Mouse (Mus musculus): ENCODE results near the gene Pacsin2. TPM values are rescaled to one million over a fixed set of nuclear protein-coding genes. Genes with fewer than 3 reads are reported as not detected.

The Pacsin2 gene
- polyA plus RNA-seq, 1 experiment from 2014 or later = 17.7 TPM

DNA sequence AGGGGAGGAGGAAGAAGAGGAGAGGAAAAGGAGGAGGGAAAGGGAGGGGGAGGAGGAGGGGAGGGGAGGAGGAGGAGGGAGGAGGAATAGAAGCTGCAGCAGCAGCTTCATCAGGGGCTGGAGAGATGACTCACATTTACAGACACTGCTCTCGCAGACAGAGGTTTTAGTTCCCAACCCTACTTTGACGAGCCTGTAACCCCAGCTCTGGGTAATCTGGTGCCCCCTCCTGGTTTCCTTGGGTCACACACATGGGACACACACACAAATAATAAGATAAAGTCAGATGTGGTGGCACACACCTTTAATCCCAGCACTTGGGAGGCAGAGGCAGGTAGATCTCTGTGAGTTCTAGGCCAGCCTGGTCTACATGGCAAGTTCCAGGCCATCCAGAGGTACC lies 19.1 kb upstream of the Pacsin2 start:
- DNase-seq (peak; percentile 34), ATAC-seq (ENCODE audit: low FRiP score, low TSS enrichment) (no peak)
- Histone ChIP-seq H3K9me3 (ENCODE audit: control insufficient read depth, low read length) (no peaks in the 10 kb centered on the region), H3K9ac (replicated peaks; ENCODE audit: low read length) (no peak overlapping the region), H3K4me1 (ENCODE audit: control insufficient read depth, insufficient read depth, low read length) (no peaks in the 10 kb centered on the region), H3K27ac (replicated peaks; ENCODE audit: low read depth, low read length) (no peak overlapping the region), H3K4me2 (ENCODE audit: low read length) (no peak overlapping the region), H3K36me3 (ENCODE audit: control insufficient read depth, insufficient read depth, low read length) (peaks cover 48% of the 10 kb centered on the region), H3K27me3 (ENCODE audit: control insufficient read depth, insufficient read depth, low read length) (no peaks in the 10 kb centered on the region), H3K4me3 (replicated peaks; ENCODE audit: low read depth, low read length) (no peak overlapping the region)
- WGBS = 42% methylated on average over 2 of the region's 2 CpGs

DNA sequence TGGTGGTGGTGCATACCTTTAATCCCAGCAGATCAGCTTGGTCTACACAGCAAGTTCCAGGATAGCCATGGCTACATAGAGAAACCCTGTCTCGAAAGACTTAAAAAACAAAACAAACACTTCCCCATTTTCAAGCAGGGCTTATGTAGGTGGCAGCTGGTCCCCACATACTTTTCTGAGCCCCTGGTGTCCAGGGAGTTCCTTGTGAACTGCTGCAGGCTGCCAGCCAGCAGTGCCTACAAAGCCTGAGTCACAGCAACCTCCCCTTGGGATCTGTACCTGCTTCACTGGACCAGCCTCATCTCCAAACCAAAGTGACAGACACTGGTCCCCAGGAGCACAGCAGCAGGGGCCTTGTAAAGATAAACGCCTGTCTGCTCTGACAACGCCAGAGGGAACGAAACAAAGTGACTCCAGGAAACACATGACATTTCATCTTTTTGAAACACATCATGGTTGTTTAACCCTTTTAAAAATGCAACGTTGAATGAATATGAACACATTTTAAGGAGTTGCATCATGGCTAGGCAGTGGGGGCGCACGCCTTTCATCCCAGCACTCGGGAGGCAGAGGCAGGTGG lies 18.3 kb upstream of the Pacsin2 start:
- ATAC-seq (ENCODE audit: low FRiP score, low TSS enrichment) (no peak), DNase-seq (peak; percentile 18)
- H3K27me3 ChIP-seq (ENCODE audit: control insufficient read depth, insufficient read depth, low read length) = no peaks in the 10 kb centered on the region
- no peak overlapping the region for H3K9ac ChIP-seq (replicated peaks; ENCODE audit: low read length)
- H3K9me3 ChIP-seq (ENCODE audit: control insufficient read depth, low read length) = no peaks in the 10 kb centered on the region
- 72% methylated on average over 8 of the region's 8 CpGs for WGBS
- H3K4me3 ChIP-seq (replicated peaks; ENCODE audit: low read depth, low read length) = no peak overlapping the region
- H3K36me3 ChIP-seq (ENCODE audit: control insufficient read depth, insufficient read depth, low read length) = peaks cover 41% of the 10 kb centered on the region
- H3K4me1 ChIP-seq (ENCODE audit: control insufficient read depth, insufficient read depth, low read length) = no peaks in the 10 kb centered on the region
- no peak overlapping the region for H3K27ac ChIP-seq (replicated peaks; ENCODE audit: low read depth, low read length)
- no peak overlapping the region for H3K4me2 ChIP-seq (ENCODE audit: low read length)

- no peak overlapping the region for H3K4me3 ChIP-seq (replicated peaks; ENCODE audit: low read depth, low read length)
- no peaks in the 10 kb centered on the region for H3K4me1 ChIP-seq (ENCODE audit: control insufficient read depth, insufficient read depth, low read length)
- no peaks in the 10 kb centered on the region for H3K27me3 ChIP-seq (ENCODE audit: control insufficient read depth, insufficient read depth, low read length)
- peaks cover 27% of the 10 kb centered on the region for H3K36me3 ChIP-seq (ENCODE audit: control insufficient read depth, insufficient read depth, low read length)
- no peaks in the 10 kb centered on the region for H3K9me3 ChIP-seq (ENCODE audit: control insufficient read depth, low read length)
- no peak overlapping the region for H3K27ac ChIP-seq (replicated peaks; ENCODE audit: low read depth, low read length)
- 74% methylated on average over 10 of the region's 10 CpGs for WGBS
- ATAC-seq (ENCODE audit: low FRiP score, low TSS enrichment) (no peak), DNase-seq (no peak)
- no peak overlapping the region for H3K4me2 ChIP-seq (ENCODE audit: low read length)
- no peak overlapping the region for H3K9ac ChIP-seq (replicated peaks; ENCODE audit: low read length)
Measured at GRCm38 (mm10) chr15:83481236-83481780, 16.9 kb upstream of the Pacsin2 start.

DNA sequence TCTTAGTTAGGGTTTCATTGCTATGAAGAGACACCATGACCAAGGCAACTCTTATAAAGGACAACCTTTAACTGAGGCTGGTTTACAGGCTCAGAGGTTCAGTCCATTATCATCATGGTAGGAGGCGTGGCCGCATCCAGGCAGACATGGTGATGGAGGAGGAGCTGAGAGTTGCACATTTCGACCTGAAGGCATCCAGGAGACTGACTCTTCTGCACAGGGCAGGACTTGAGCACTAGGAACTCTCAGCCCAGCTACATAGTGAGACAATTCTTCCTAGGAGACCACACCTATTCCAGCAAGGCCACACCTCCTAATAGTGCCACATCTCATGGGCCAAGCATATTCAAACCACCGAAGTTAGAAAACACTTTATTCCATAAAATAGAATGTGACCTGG lies 15.4 kb upstream of the Pacsin2 start:
- peaks cover 13% of the 10 kb centered on the region for H3K36me3 ChIP-seq (ENCODE audit: control insufficient read depth, insufficient read depth, low read length)
- no peaks in the 10 kb centered on the region for H3K9me3 ChIP-seq (ENCODE audit: control insufficient read depth, low read length)

GRCm38 (mm10) chr15:83478096-83478495 lies 13.7 kb upstream of the Pacsin2 start:
- H3K4me3 ChIP-seq (replicated peaks; ENCODE audit: low read depth, low read length) = no peak overlapping the region
- DNase-seq = no peak
- no peak overlapping the region for H3K27ac ChIP-seq (replicated peaks; ENCODE audit: low read depth, low read length)
- H3K9ac ChIP-seq (replicated peaks; ENCODE audit: low read length) = no peak overlapping the region
- H3K9me3 ChIP-seq (ENCODE audit: control insufficient read depth, low read length) = no peaks in the 10 kb centered on the region
- no peaks in the 10 kb centered on the region for H3K4me1 ChIP-seq (ENCODE audit: control insufficient read depth, insufficient read depth, low read length)
- H3K36me3 ChIP-seq (ENCODE audit: control insufficient read depth, insufficient read depth, low read length) = 0 out of 2 replicates have a peak, but pooled peaks cover 3% of the 10 kb centered on the region
- no peak for ATAC-seq (ENCODE audit: low FRiP score, low TSS enrichment)
- H3K4me2 ChIP-seq (ENCODE audit: low read length) = no peak overlapping the region
- 72% methylated on average over 3 of the region's 3 CpGs for WGBS
- H3K27me3 ChIP-seq (ENCODE audit: control insufficient read depth, insufficient read depth, low read length) = no peaks in the 10 kb centered on the region

More for the DNA sequence above, 15.4 kb upstream of the Pacsin2 start:
- Histone ChIP-seq H3K4me1 (ENCODE audit: control insufficient read depth, insufficient read depth, low read length) (no peaks in the 10 kb centered on the region), H3K9ac (replicated peaks; ENCODE audit: low read length) (no peak overlapping the region), H3K27me3 (ENCODE audit: control insufficient read depth, insufficient read depth, low read length) (no peaks in the 10 kb centered on the region), H3K27ac (replicated peaks; ENCODE audit: low read depth, low read length) (no peak overlapping the region), H3K4me3 (replicated peaks; ENCODE audit: low read depth, low read length) (no peak overlapping the region), H3K4me2 (ENCODE audit: low read length) (no peak overlapping the region)
- WGBS = 88% methylated on average over 4 of the region's 4 CpGs
- DNase-seq (no peak), ATAC-seq (ENCODE audit: low FRiP score, low TSS enrichment) (no peak)

DNA sequence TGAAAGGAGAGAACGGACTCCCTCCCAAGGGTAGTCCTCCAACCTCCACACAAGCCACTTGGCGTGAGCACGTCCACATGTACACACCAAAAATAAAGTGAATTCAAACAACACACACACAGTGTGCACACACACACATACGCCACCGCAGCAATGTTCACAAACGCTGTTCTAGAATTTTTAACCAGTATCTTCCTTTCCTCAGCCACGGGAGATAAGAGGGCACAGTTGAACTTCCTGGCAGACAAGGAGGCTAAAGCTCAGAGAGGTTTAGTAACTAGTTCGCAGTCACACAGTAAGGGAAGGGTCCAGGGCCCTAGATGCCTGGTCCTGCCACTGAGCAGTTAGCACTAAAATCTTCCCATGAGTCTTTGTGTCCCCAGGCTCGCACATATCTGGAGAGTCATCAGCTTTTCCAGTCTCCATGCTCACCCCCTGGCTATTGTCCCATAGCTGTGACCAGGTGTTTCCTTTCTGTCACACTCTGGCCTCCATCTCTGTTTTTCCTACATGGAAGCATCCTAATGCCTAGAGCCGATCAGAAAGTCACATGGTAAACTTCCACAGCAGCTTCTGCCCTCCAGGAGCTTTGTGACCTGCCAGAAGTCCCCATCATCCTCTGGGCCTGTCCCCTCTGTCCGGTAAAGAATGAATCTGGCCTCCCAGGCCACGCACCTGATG lies 12.3 kb upstream of the Pacsin2 start:
- H3K27me3 ChIP-seq (ENCODE audit: control insufficient read depth, insufficient read depth, low read length) = no peaks in the 10 kb centered on the region
- no peaks in the 10 kb centered on the region for H3K4me1 ChIP-seq (ENCODE audit: control insufficient read depth, insufficient read depth, low read length)
- no peak overlapping the region for H3K27ac ChIP-seq (replicated peaks; ENCODE audit: low read depth, low read length)
- DNase-seq (no peak), ATAC-seq (ENCODE audit: low FRiP score, low TSS enrichment) (no peak)
- H3K36me3 ChIP-seq (ENCODE audit: control insufficient read depth, insufficient read depth, low read length) = no peaks in the 10 kb centered on the region
- H3K9ac ChIP-seq (replicated peaks; ENCODE audit: low read length) = no peak overlapping the region
- no peak overlapping the region for H3K4me2 ChIP-seq (ENCODE audit: low read length)
- no peaks in the 10 kb centered on the region for H3K9me3 ChIP-seq (ENCODE audit: control insufficient read depth, low read length)
- 88% methylated on average over 12 of the region's 12 CpGs for WGBS
- no peak overlapping the region for H3K4me3 ChIP-seq (replicated peaks; ENCODE audit: low read depth, low read length)

- Histone ChIP-seq H3K9ac (replicated peaks; ENCODE audit: low read length) (no peak overlapping the region), H3K4me2 (ENCODE audit: low read length) (no peak overlapping the region), H3K9me3 (ENCODE audit: control insufficient read depth, low read length) (no peaks in the 10 kb centered on the region), H3K27ac (replicated peaks; ENCODE audit: low read depth, low read length) (no peak overlapping the region), H3K36me3 (ENCODE audit: control insufficient read depth, insufficient read depth, low read length) (no peaks in the 10 kb centered on the region), H3K4me3 (replicated peaks; ENCODE audit: low read depth, low read length) (no peak overlapping the region), H3K27me3 (ENCODE audit: control insufficient read depth, insufficient read depth, low read length) (no peaks in the 10 kb centered on the region), H3K4me1 (ENCODE audit: control insufficient read depth, insufficient read depth, low read length) (no peaks in the 10 kb centered on the region)
- 39% methylated on average over 5 of the region's 5 CpGs for WGBS
- ATAC-seq (ENCODE audit: low FRiP score, low TSS enrichment) (no peak), DNase-seq (no peak)
Measured at GRCm38 (mm10) chr15:83474466-83474836, 10.0 kb upstream of the Pacsin2 start.

DNA sequence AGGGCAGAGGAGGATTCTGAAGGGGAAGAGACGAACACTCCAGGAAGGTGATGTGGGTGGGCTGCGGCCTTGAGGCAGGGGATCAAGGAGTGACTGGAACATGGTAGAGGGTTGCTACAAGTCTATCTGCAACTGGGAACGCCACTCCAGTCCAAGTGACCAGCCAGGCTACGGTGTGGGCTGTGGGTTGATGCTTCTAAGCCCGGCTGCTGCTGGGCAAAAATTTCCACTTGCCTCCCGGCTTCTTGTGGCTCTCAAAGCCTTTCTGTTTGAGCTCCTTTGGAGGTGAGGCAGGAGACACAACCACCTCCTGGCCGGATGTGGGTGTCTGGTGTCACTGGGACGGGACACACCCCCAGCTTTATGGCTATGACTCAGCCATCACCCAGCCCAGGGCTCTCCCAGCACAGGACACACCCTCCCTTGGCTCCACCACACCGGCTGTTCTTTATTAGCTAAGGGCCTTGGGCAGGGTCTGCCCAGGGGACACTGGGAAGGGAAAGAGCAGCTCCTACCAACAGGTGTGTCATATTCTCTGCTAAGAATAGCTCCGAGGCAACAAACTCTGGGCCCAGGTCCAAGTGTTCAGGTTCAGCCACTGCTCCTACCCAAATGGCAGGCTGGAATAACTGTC lies 9.5 kb upstream of the Pacsin2 start:
- H3K27ac ChIP-seq (replicated peaks; ENCODE audit: low read depth, low read length) = no peak overlapping the region
- H3K9me3 ChIP-seq (ENCODE audit: control insufficient read depth, low read length) = no peaks in the 10 kb centered on the region
- no peak overlapping the region for H3K9ac ChIP-seq (replicated peaks; ENCODE audit: low read length)
- no peak for ATAC-seq (ENCODE audit: low FRiP score, low TSS enrichment)
- H3K36me3 ChIP-seq (ENCODE audit: control insufficient read depth, insufficient read depth, low read length) = no peaks in the 10 kb centered on the region
- no peak overlapping the region for H3K4me3 ChIP-seq (replicated peaks; ENCODE audit: low read depth, low read length)
- no peak overlapping the region for H3K4me2 ChIP-seq (ENCODE audit: low read length)
- H3K4me1 ChIP-seq (ENCODE audit: control insufficient read depth, insufficient read depth, low read length) = no peaks in the 10 kb centered on the region
- 79% methylated on average over 10 of the region's 10 CpGs for WGBS
- no peaks in the 10 kb centered on the region for H3K27me3 ChIP-seq (ENCODE audit: control insufficient read depth, insufficient read depth, low read length)
- no peak for DNase-seq
